Mouse (Mus musculus) mouse trophoblast stem cell (cell line): ENCODE results near the gene Gys1.
"Not testable (repeated sequence)": the region's sequence is repeated elsewhere in the genome, so short reads cannot be mapped to it uniquely, and the experiment has no call there.

Experiments
- in situ Hi-C, 2 experiments: fragments of 300-500 bp; cut with MseI, MboI; formaldehyde crosslinking; loops; 2 replicates in 1 of 2; 3 replicates in 1 of 2; pipeline ENCODE4 v1.15.1; 2025

The Gys1 gene

GRCm38 (mm10) chr7:45476453-45476852 is 41.8 kb downstream of the Gys1 start:
- in situ Hi-C loops = loop anchor here in 1 of 2 experiments (10.0 kb wide), 1 partner anchor 88 kb away; no protein-coding TSS in a partner anchor

- in situ Hi-C loops = loop anchor here in 1 of 2 experiments (10.0 kb wide), 1 partner anchor 88 kb away; no protein-coding TSS in a partner anchor
Measured at GRCm38 (mm10) chr7:45477003-45477402, 42.4 kb downstream of the Gys1 start.

GRCm38 (mm10) chr7:45478774-45479173 is 44.1 kb downstream of the Gys1 start:
- in situ Hi-C loops = loop anchor here in 1 of 2 experiments (10.0 kb wide), 1 partner anchor 86 kb away; no protein-coding TSS in a partner anchor

GRCm38 (mm10) chr7:45480310-45480709 is 45.7 kb downstream of the Gys1 start:
- in situ Hi-C loops = not testable (repeated sequence)

GRCm38 (mm10) chr7:45481374-45481927 is 46.8 kb downstream of the Gys1 start, which contains the start of gene Tulp2:
Gene Tulp2, plus strand, starts transcription at chr7:45481877.
- in situ Hi-C loops = no loop called here

GRCm38 (mm10) chr7:45482166-45482565 is 47.5 kb downstream of the Gys1 start:
- in situ Hi-C loops = no loop called here

GRCm38 (mm10) chr7:45484985-45485384 is 50.3 kb downstream of the Gys1 start:
- in situ Hi-C loops = not testable (repeated sequence)

- in situ Hi-C loops = no loop called here
Measured at GRCm38 (mm10) chr7:45486158-45486557, 51.5 kb downstream of the Gys1 start.

- in situ Hi-C loops = no loop called here
Measured at GRCm38 (mm10) chr7:45486761-45487415, 52.2 kb downstream of the Gys1 start, which contains the start of gene Gm45808. Gene Gm45808, minus strand, starts transcription at chr7:45486811.

GRCm38 (mm10) chr7:45487861-45488292 is 53.2 kb downstream of the Gys1 start:
- in situ Hi-C loops = no loop called here

- in situ Hi-C loops = no loop called here
Measured at GRCm38 (mm10) chr7:45488293-45489204, 53.9 kb downstream of the Gys1 start, which contains the start of gene Dhdh. Gene Dhdh, minus strand, starts transcription at chr7:45488805.

- in situ Hi-C loops = no loop called here
Measured at GRCm38 (mm10) chr7:45489578-45489977, 54.9 kb downstream of the Gys1 start.

- in situ Hi-C loops = no loop called here
Measured at GRCm38 (mm10) chr7:45490822-45491221, 56.2 kb downstream of the Gys1 start.

- in situ Hi-C loops = no loop called here
Measured at GRCm38 (mm10) chr7:45491264-45491663, 56.6 kb downstream of the Gys1 start.

- in situ Hi-C loops = no loop called here
Measured at GRCm38 (mm10) chr7:45492225-45492844, 57.7 kb downstream of the Gys1 start.

- in situ Hi-C loops = no loop called here
Measured at GRCm38 (mm10) chr7:45492951-45493350, 58.3 kb downstream of the Gys1 start.

GRCm38 (mm10) chr7:45494548-45494947 is 59.9 kb downstream of the Gys1 start:
- in situ Hi-C loops = no loop called here

- in situ Hi-C loops = no loop called here
Measured at GRCm38 (mm10) chr7:45498427-45498826, 63.8 kb downstream of the Gys1 start.
